Mouse (Mus musculus) midbrain, postnatal 0 days (tissue): Measurements from ENCODE around the gene Rab31. TPM values are rescaled to one million over a fixed set of nuclear protein-coding genes. Genes with fewer than 3 reads are reported as not detected.

Experiments
- ATAC-seq: fragments of 200-750 bp; cut with Nextera tagmentation; 2 replicates; pipeline ENCODE4 v1.8.0; 2017; ENCODE audit warnings: moderate number of reproducible peaks, mild to moderate bottlenecking, moderate TSS enrichment, moderate library complexity; ENCODE audit not compliant: low FRiP score
- DNase-seq: peaks from one replicate; pipeline ENCODE4 v3.0.0-alpha.2; 2015; ENCODE audit warnings: low spot score
- H3K27ac ChIP-seq: fragments of 300-500 bp; sonication (generic); 2 replicates; pipeline ENCODE4 v1.5.1; 2014; ENCODE audit warnings: low read depth, mild to moderate bottlenecking, low read length, mixed read lengths
- H3K27me3 ChIP-seq: fragments of 300-500 bp; sonication (generic); 2 replicates; pipeline ENCODE4 v1.6.1; 2014; ENCODE audit warnings: low read length, control low read depth, mixed read lengths; ENCODE audit not compliant: insufficient read depth
- H3K36me3 ChIP-seq: fragments of 300-500 bp; sonication (generic); 2 replicates; pipeline ENCODE4 v1.6.1; 2014; ENCODE audit warnings: low read length, control low read depth, mixed read lengths; ENCODE audit not compliant: insufficient read depth
- H3K4me1 ChIP-seq: fragments of 300-500 bp; sonication (generic); 2 replicates; pipeline ENCODE4 v1.6.1; 2014; ENCODE audit warnings: mild to moderate bottlenecking, control low read depth, antibody characterized with exemption, low read length, mixed read lengths; ENCODE audit not compliant: insufficient read depth
- H3K4me2 ChIP-seq: fragments of 300-500 bp; sonication (generic); 2 replicates; pipeline ENCODE4 v1.6.1; 2014; ENCODE audit warnings: low read depth, mild to moderate bottlenecking, low read length, mixed read lengths; ENCODE audit not compliant: poor library complexity, severe bottlenecking
- H3K4me3 ChIP-seq: fragments of 300-500 bp; sonication (generic); 2 replicates; pipeline ENCODE4 v1.5.1; 2014; ENCODE audit warnings: low read depth, mild to moderate bottlenecking, low read length, moderate library complexity
- H3K9ac ChIP-seq: fragments of 300-500 bp; sonication (generic); replicated peaks from 2 replicates; pipeline ENCODE4 v1.6.1; 2014; ENCODE audit warnings: mild to moderate bottlenecking, low read length, moderate library complexity, mixed read lengths; ENCODE audit not compliant: poor library complexity, severe bottlenecking
- H3K9me3 ChIP-seq: fragments of 300-500 bp; sonication (generic); 2 replicates; pipeline ENCODE4 v1.6.1; 2016; ENCODE audit warnings: low read length, control low read depth
- CTCF ChIP-seq: IDR thresholded peaks from 2 replicates; pipeline ENCODE4 v1.5.1; 2016; ENCODE audit warnings: antibody characterized with exemption, mild to moderate bottlenecking
- WGBS: fragments of 180-500 bp; shearing (Covaris S2); extraction: QIAGEN DNeasy Blood & Tissue Kit; methylation state at CpG from one replicate; pipeline ENCODE4 v1.1.7; 2014; 5-methylcytosine and 5-hydroxymethylcytosine counted together
- polyA plus RNA-seq: library from polyadenylated mRNA; unstranded; fragments of >200 nt; fragmentation: Nextera tagmentation; extraction: Ambion mirVana; gene quantifications from 2 replicates; pipeline ENCODE4 v1.2.1, GENCODE M21; 2015
- total RNA-seq: library from RNA; depleted of rRNA; stranded (reverse); fragments of >200 nt; gene quantifications from 2 replicates; pipeline ENCODE4 v1.2.3, GENCODE M21; 2014

The Rab31 gene
- total and polyA plus RNA-seq, 2 experiments from 2014 or later, result 67.6 to 88.1 TPM

DNA sequence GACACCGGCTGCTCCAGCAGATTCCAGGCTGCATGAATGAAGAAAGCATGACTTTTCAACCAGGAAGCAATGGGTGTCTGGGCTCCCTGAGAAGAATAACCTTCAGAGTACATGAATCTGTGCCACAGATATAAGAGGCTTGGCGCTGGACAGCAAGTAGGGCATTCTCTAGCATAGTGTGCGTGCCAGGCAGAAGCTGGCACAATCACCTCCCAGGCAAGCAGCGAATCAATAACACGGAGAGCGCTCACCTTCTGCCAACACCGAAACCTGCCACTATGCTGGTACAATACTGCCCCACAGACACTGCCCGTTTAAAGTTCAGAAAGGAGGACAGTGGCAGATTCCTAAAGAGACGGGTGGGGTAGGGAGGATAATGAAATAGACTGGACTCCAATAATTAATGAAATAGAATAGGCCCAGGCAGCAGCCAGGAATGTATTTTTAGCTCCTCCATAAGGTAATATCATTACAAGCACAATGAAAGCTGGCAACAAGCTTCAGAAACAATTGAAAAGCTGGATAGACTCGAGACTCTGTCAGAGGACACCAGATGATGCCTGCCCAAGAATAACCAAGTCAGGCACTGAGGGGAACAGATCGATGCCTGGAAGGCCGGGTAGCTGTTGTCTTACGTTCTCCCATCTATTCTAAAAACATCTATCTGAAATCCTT, 59.6 kb downstream of the Rab31 start:
- WGBS, result 87% methylated on average over 13 of the region's 13 CpGs
- Histone ChIP-seq H3K4me3 (no peak overlapping the region), H3K4me1 (no peaks in the 10 kb centered on the region), H3K4me2 (no peak overlapping the region), H3K9me3 (peaks cover 9% of the 10 kb centered on the region; the same call in 1 of the 2 replicates), H3K9ac (no peak overlapping the region), H3K36me3 (0 out of 2 replicates have a peak, but pooled peaks cover 2% of the 10 kb centered on the region), H3K27me3 (no peaks in the 10 kb centered on the region), H3K27ac (no peak overlapping the region)
- ATAC-seq, result no peak
- no peak for TF ChIP-seq CTCF
- DNase-seq, result no peak

DNA sequence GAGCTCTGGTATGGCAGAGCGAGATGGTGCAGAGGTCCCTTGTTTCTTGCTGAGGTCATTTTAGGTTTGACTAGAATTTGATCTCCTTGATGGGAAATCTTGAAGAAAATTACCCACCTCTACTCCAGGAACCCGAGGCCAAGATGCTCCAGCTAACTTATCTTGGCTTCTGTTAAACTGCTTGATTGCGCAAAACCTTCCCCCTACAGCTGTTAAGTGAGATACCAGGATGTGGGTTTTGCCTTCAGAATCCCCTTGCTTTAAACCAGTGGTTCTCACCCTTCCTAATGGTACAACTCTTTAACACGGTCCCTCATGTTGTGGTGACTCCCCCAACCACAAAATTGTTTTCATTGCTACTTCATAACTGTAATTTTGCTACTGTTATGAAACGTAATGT, 60.8 kb downstream of the Rab31 start:
- no peaks in the 10 kb centered on the region for H3K4me1 ChIP-seq
- no peak overlapping the region for H3K4me3 ChIP-seq
- H3K9ac ChIP-seq, result no peak overlapping the region
- DNase-seq (no peak), ATAC-seq (no peak)
- H3K27me3 ChIP-seq, result no peaks in the 10 kb centered on the region
- no peak overlapping the region for H3K4me2 ChIP-seq
- over 99% methylated on average over 5 of the region's 5 CpGs for WGBS
- H3K27ac ChIP-seq, result no peak overlapping the region
- peaks cover 9% of the 10 kb centered on the region; the same call in 1 of the 2 replicates for H3K9me3 ChIP-seq
- no peaks in the 10 kb centered on the region for H3K36me3 ChIP-seq
- TF ChIP-seq CTCF, result no peak

DNA sequence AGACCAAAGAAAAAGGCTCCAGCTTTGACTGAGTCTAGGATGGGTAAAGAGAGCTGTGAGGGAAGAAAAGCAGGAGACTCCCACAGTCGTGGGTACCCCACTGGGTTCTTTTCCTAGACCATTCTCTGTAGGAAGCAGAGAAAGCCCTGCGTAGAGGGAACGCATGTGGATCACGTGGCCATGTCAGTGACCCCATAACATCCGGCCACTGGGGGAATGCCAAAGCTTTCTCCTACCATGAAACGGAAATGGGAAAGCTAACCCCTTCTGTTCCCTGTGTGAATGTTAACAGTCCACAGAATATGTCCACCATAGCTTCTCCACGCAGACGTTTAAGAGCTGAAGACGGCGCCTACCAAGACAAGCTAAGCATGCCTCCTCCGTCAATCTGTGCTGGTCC, 62.0 kb downstream of the Rab31 start:
- Histone ChIP-seq H3K36me3 (no peaks in the 10 kb centered on the region), H3K4me2 (no peak overlapping the region), H3K9ac (no peak overlapping the region), H3K9me3 (peaks cover 9% of the 10 kb centered on the region; the same call in 1 of the 2 replicates), H3K27me3 (no peaks in the 10 kb centered on the region), H3K4me3 (no peak overlapping the region), H3K27ac (no peak overlapping the region), H3K4me1 (no peaks in the 10 kb centered on the region)
- no peak for TF ChIP-seq CTCF
- ATAC-seq, result no peak
- WGBS, result 89% methylated on average over 11 of the region's 11 CpGs
- no peak for DNase-seq

DNA sequence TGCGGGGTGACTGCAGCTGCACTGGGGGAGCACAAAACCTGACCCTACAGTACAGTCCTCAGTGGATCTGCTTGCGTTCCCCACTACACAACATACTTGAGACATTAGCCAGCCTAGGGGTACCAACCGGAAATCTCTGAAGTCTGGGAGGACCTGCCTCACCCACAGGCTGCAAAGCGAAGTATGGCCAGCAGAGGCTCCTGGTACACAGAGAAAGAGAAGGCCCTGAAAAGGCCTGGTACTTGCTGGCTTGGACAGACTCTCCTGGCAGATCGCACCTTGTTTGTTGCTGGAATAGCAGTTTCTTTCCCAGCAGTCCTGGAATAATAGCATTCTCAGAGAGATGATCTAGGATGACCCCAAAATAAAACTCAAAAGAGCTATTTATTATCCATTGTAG, 66.3 kb downstream of the Rab31 start:
- Histone ChIP-seq H3K4me3 (no peak overlapping the region), H3K27ac (no peak overlapping the region), H3K9me3 (no peaks in the 10 kb centered on the region), H3K36me3 (no peaks in the 10 kb centered on the region), H3K9ac (no peak overlapping the region), H3K4me1 (no peaks in the 10 kb centered on the region), H3K4me2 (no peak overlapping the region), H3K27me3 (no peaks in the 10 kb centered on the region)
- no peak for ATAC-seq
- 73% methylated on average over 5 of the region's 5 CpGs for WGBS
- TF ChIP-seq CTCF, result peak; percentile 83
- DNase-seq, result peak; percentile 74

DNA sequence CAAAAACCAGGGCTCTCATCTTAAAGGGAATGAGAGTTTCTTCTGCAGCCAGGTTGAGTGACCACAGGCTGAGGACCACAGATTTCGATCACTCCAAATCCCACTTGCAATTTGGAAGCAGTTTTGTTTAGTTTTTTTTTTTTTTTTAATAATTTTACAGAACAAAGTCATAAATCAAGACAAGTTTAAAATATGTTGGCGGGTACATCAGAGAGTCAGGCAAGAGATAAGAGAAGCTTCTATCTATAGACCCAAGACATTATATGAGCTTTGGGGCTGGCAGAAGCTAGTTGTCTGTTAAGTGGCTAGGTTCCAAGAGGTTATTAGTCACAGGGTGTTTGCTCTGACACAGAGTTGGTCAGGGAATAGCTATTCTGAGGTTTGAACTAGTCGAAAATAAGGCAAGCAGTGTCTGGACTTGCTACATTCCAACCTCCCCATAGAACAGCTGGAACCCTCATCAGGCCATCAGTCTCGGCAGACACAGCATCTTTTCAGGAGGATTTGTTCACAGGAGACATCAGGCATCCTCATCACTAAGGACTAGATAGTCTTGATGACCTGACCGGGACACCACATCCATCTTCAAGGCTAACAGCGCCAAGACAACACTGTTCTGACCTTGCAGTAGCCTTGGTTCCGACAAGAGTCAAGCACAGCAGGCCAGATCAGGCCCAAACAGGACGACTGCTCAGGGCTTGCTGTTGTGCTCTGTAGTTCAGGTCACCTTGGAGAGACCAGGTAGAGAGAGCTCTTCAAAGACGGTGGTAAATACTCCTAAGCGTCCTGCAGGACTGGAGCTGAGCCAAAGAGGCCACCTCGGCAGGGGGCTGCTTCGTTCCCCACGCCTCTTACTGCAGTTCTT, 68.8 kb downstream of the Rab31 start:
- peaks cover 5% of the 10 kb centered on the region for H3K4me1 ChIP-seq
- no peak overlapping the region for H3K4me2 ChIP-seq
- 75% methylated on average over 13 of the region's 13 CpGs for WGBS
- no peak overlapping the region for H3K27ac ChIP-seq
- DNase-seq, result no peak
- no peaks in the 10 kb centered on the region for H3K27me3 ChIP-seq
- H3K36me3 ChIP-seq, result no peaks in the 10 kb centered on the region
- H3K9me3 ChIP-seq, result no peaks in the 10 kb centered on the region
- no peak overlapping the region for H3K4me3 ChIP-seq
- ATAC-seq, result no peak
- H3K9ac ChIP-seq, result no peak overlapping the region
- no peak for TF ChIP-seq CTCF
